Mouse (Mus musculus) kidney, postnatal 0 days (tissue): ENCODE results near the gene Parg. TPM values are rescaled to one million over a fixed set of nuclear protein-coding genes. Genes with fewer than 3 reads are reported as not detected.

Experiments
- ATAC-seq: fragments of 200-750 bp; cut with Nextera tagmentation; replicated peaks from 2 replicates; pipeline ENCODE4 v1.8.0; 2017; ENCODE audit warnings: low read depth, moderate number of reproducible peaks, moderate TSS enrichment, moderate library complexity; ENCODE audit not compliant: low FRiP score
- DNase-seq: peaks from one replicate; pipeline ENCODE4 v3.0.0-alpha.2; 2016; ENCODE audit warnings: low spot score
- H3K27ac ChIP-seq: fragments of 300-500 bp; sonication (generic); 2 replicates; pipeline ENCODE4 v1.5.1; 2014; ENCODE audit warnings: mild to moderate bottlenecking
- H3K27me3 ChIP-seq: fragments of 300-500 bp; sonication (generic); 2 replicates; pipeline ENCODE4 v1.6.1; 2014; ENCODE audit warnings: low read length, mixed read lengths; ENCODE audit not compliant: insufficient read depth
- H3K36me3 ChIP-seq: fragments of 300-500 bp; sonication (generic); 2 replicates; pipeline ENCODE4 v1.6.1; 2014; ENCODE audit warnings: low read length, mixed read lengths; ENCODE audit not compliant: insufficient read depth
- H3K4me1 ChIP-seq: fragments of 300-500 bp; sonication (generic); replicated peaks from 2 replicates; pipeline ENCODE4 v1.6.1; 2014; ENCODE audit warnings: antibody characterized with exemption, low read length, mixed read lengths; ENCODE audit not compliant: insufficient read depth
- H3K4me2 ChIP-seq: fragments of 300-500 bp; sonication (generic); 2 replicates; pipeline ENCODE4 v1.6.1; 2014; ENCODE audit warnings: mild to moderate bottlenecking, low read length, moderate library complexity, mixed read lengths
- H3K4me3 ChIP-seq: fragments of 300-500 bp; sonication (generic); replicated peaks from 2 replicates; pipeline ENCODE4 v1.5.1; 2014; ENCODE audit warnings: low read depth, low read length
- H3K9ac ChIP-seq: fragments of 300-500 bp; sonication (generic); 2 replicates; pipeline ENCODE4 v1.6.1; 2014; ENCODE audit warnings: low read depth, low read length
- H3K9me3 ChIP-seq: fragments of 300-500 bp; sonication (generic); replicated peaks from 2 replicates; pipeline ENCODE4 v1.6.1; 2016; ENCODE audit warnings: low read length, inconsistent platforms, mixed read lengths
- CTCF ChIP-seq: IDR thresholded peaks from 2 replicates; pipeline ENCODE4 v1.5.1; 2016; ENCODE audit warnings: antibody characterized with exemption, low read depth, mild to moderate bottlenecking, moderate library complexity
- WGBS: fragments of 180-500 bp; shearing (Covaris S2); extraction: QIAGEN DNeasy Blood & Tissue Kit; methylation state at CpG from one replicate; pipeline ENCODE4 v1.1.7; 2014; 5-methylcytosine and 5-hydroxymethylcytosine counted together
- polyA plus RNA-seq: library from polyadenylated mRNA; unstranded; fragments of >200 nt; fragmentation: Nextera tagmentation; extraction: Ambion mirVana; gene quantifications from 2 replicates; pipeline ENCODE4 v1.2.1, GENCODE M21; 2015

The Parg gene
- polyA plus RNA-seq, 1 experiment from 2014 or later, result 33.3 TPM

GRCm38 (mm10) chr14:32160563-32160962 is 41.2 kb upstream of the Parg start:
- Histone ChIP-seq H3K4me3 (peak overlapping the region; percentile 90), H3K27me3 (no peaks in the 10 kb centered on the region), H3K36me3 (no peaks in the 10 kb centered on the region), H3K9me3 (no peaks in the 10 kb centered on the region), H3K4me1 (0 out of 2 replicates have a peak, but pooled peaks cover 5% of the 10 kb centered on the region), H3K9ac (peak overlapping the region; percentile 85), H3K27ac (peak overlapping the region; percentile 95), H3K4me2 (peak overlapping the region; percentile 90)
- DNase-seq (no peak), ATAC-seq (no peak)
- 24% methylated on average over 7 of the region's 7 CpGs for WGBS
- TF ChIP-seq CTCF, result no peak

DNA sequence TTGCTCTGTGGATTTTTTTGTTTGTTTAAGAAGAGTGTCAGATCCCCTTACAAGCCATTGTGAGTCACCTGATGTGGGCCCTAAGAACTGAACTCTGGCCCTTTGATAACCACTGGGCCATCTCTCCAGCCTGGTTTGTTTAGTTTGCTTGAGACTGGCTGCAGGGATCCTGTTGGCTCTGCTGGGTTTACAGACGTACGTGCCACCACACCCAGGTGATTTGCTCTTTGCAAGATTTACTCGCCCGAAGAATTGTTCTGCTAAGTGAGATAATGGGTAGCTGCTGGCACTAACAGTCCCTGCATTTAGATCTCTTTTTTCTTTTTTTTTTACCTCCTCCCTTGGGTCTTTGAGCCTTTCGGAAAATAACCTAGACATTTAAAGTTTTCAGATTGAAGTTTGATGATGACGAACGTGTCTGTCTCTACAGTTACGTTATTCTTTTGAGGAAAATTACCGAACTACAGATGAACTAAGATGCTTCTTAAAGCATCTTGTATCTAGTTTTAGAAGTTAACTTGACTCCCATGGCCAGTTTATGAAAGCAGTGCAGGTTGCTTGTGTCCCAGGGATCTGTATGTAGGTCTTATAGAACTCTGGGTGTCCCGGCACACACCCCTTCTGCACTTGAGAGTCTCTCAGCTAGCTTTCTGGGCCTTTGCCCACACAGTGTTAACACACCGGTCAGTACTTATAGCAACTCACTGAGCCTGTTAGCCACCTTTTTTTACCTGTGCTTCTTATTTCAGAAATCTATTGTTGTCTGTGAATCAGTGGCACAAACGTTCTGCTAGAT is 40.5 kb upstream of the Parg start:
- no peaks in the 10 kb centered on the region for H3K9me3 ChIP-seq
- no peaks in the 10 kb centered on the region for H3K27me3 ChIP-seq
- peak overlapping the region; percentile 90; the same call in 1 of the 2 replicates for H3K4me3 ChIP-seq
- TF ChIP-seq CTCF, result no peak
- WGBS, result 80% methylated on average over 12 of the region's 12 CpGs
- no peak for DNase-seq
- H3K4me1 ChIP-seq, result 0 out of 2 replicates have a peak, but pooled peaks cover 5% of the 10 kb centered on the region
- no peak overlapping the region for H3K27ac ChIP-seq
- no peaks in the 10 kb centered on the region for H3K36me3 ChIP-seq
- peak overlapping the region; percentile 90 for H3K4me2 ChIP-seq
- ATAC-seq, result no peak
- 0 out of 2 replicates have a peak overlapping the region, but pooled peaks have one; percentile 85 for H3K9ac ChIP-seq

DNA sequence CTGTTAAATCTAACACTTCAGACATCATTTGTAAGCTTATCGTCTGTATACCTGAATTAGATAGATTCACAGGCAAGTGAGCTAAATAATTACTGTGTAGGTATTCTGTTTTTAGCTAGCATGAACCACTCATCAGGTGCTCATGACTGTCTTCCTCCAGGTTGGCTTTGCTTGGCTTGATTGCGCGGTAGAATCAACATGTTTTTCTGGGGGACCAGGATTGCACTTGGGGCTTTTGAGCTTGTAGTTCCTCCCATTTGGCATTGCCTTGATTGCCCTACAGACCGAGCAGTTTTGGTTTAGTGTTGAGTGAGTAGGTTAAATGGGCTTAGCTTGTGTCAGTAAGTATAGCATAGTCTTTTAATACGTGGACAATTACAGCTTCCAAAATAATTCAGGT is 39.5 kb upstream of the Parg start:
- ATAC-seq (no peak), DNase-seq (no peak)
- no peaks in the 10 kb centered on the region for H3K27me3 ChIP-seq
- no peak overlapping the region for H3K4me2 ChIP-seq
- TF ChIP-seq CTCF, result no peak
- no peaks in the 10 kb centered on the region for H3K9me3 ChIP-seq
- H3K4me1 ChIP-seq, result 0 out of 2 replicates have a peak, but pooled peaks cover 5% of the 10 kb centered on the region
- no peaks in the 10 kb centered on the region for H3K36me3 ChIP-seq
- no peak overlapping the region for H3K9ac ChIP-seq
- H3K4me3 ChIP-seq, result no peak overlapping the region
- no peak overlapping the region for H3K27ac ChIP-seq
- 87% methylated on average over 5 of the region's 5 CpGs for WGBS

- no peak for ATAC-seq
- Histone ChIP-seq H3K9me3 (no peaks in the 10 kb centered on the region), H3K9ac (no peak overlapping the region), H3K27me3 (no peaks in the 10 kb centered on the region), H3K27ac (no peak overlapping the region), H3K4me3 (no peak overlapping the region), H3K36me3 (no peaks in the 10 kb centered on the region), H3K4me2 (no peak overlapping the region), H3K4me1 (0 out of 2 replicates have a peak, but pooled peaks cover 5% of the 10 kb centered on the region)
- 90% methylated on average over 11 of the region's 11 CpGs for WGBS
- TF ChIP-seq CTCF, result no peak
- no peak for DNase-seq
These were observed 38.4 kb upstream of the Parg start for GRCm38 (mm10) chr14:32163203-32163888.

DNA sequence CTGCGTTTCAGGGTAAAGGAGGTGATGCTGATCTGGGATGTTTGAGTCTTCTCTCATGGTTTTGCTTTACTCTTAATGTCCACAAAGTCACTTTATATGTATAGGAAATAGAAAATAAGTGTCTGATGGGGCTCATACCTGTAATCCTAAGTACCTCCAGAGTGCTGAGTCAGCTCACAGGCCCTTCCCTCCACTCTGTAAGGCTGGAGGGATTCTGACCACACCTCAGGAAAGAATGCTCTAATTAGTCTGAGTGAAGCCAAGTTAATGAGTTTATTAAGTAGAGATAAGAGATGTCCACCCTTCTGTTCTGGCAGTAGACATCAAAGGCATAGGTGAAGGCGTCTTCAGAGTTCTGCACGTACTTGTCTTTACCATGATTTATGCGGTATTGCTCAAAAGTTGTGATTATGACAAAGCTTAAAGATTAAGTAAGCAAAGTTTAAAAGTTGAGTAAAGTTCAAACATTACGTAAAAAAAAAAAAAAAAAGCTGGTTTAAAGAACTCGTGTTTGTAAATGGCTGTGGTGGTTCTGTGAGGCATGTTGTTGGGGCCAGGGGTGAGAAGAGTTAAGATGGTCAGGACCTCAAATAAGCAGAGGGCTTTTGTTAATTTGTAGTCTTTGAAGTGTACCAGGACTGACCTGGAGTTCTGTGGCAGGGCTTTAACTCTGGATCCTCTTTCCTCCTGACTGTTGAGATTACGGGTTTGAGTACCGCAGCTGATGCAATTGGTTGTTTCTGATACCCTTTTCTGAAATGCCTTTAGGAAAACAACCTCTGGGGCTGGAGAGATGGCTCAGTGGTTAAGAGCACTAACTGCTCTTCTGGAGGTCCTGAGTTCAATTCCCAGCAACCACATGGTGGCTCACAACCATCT is 37.3 kb upstream of the Parg start:
- ATAC-seq (no peak), DNase-seq (no peak)
- WGBS, result 76% methylated on average over 8 of the region's 8 CpGs
- 0 out of 2 replicates have a peak, but pooled peaks cover 5% of the 10 kb centered on the region for H3K4me1 ChIP-seq
- no peaks in the 10 kb centered on the region for H3K9me3 ChIP-seq
- H3K9ac ChIP-seq, result no peak overlapping the region
- TF ChIP-seq CTCF, result no peak
- no peak overlapping the region for H3K4me3 ChIP-seq
- peak overlapping the region; percentile 92; the same call in 1 of the 2 replicates for H3K4me2 ChIP-seq
- peak overlapping the region; percentile 88; the same call in 1 of the 2 replicates for H3K27ac ChIP-seq
- no peaks in the 10 kb centered on the region for H3K27me3 ChIP-seq
- no peaks in the 10 kb centered on the region for H3K36me3 ChIP-seq
